Mouse (Mus musculus) lung, adult 2 months (tissue): ENCODE measurements at regions not wholly inside any gene's neighbourhood (a gene's known extent, or its start where the extent isn't known, plus 50 kb on each side); places are given as distances from the start of the nearest gene placed in this dataset.

Experiments used
- CTCF ChIP-seq: fragments of 200-500 bp; IDR thresholded peaks from 2 replicates; pipeline ENCODE4 v1.5.1; 2011; ENCODE audit warnings: mild to moderate bottlenecking, low read length, control low read depth; ENCODE audit not compliant: insufficient read depth
- POLR2A ChIP-seq: fragments of 200-500 bp; IDR thresholded peaks from 2 replicates; pipeline ENCODE4 v1.6.1; 2011; ENCODE audit warnings: low read depth, mild to moderate bottlenecking, control low read depth, low read length, borderline replicate concordance; ENCODE audit errors: extremely low read depth

DNA sequence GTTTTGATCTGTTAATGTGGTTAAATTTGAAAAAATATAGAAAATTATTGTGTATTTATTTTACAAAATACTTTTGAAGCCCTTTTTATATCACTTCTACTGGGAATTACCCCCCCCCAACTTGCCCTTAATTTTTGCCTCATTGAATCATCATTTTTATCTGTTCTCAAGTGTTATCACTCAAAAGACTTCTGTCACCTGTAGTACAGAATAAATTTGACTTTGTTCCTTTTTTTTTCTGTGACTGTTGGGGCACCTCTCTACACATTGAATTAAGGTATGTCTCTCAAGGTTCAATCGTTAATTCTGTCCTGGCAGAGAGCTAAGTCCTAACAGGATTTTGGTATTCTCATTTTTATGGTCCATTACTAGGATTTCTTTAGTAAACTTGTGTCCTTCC, 1123.0 kb upstream of the Cited2 start:
- TF ChIP-seq POLR2A (no peak), CTCF (no peak)
